ENCODE assay signal across 9 mouse cellular contexts in genomic region chr2:69635807-69636206, GRCm38 (mm10). TPM values are rescaled to one million over a fixed set of nuclear protein-coding genes. Genes with fewer than 3 reads are reported as not detected.
A peak's percentile ranks its signal among the peaks of the same experiment; 100 is the strongest.
DNase-seq lines count a peak whose midpoint lies in the region; ATAC-seq lines count a peak whose summit lies in the region.
"Had no signal": no experiment of that assay in that cellular context is flagged by ENCODE, and none has a peak within 500 bp of the region (broad histone marks: within the 10 kb centered on the region; RNA-seq: fewer than 3 reads in every experiment).

No protein-coding gene starts in this region.

- H3K9ac ChIP-seq in heart, embryonic 12.5 days: no peak overlapping the region
- H3K9ac ChIP-seq: embryonic facial prominence, embryonic 15.5 days had no signal

- H3K4me1 ChIP-seq in heart, embryonic 12.5 days (replicated peaks): no peaks in the 10 kb centered on the region
- H3K4me1 ChIP-seq: embryonic facial prominence, embryonic 15.5 days had no signal

- H3K36me3 ChIP-seq in heart, embryonic 12.5 days: no peaks in the 10 kb centered on the region
- H3K36me3 ChIP-seq: embryonic facial prominence, embryonic 15.5 days had no signal

- whole genome bisulfite sequencing in heart, embryonic 12.5 days: 61% methylated on average over 6 of the region's 6 CpGs

- no peak for ATAC-seq in heart, embryonic 12.5 days (ENCODE audit: insufficient number of reproducible peaks, low FRiP score)
- peak; percentile 71; the same call in 1 of the 2 replicates for ATAC-seq in erythroblast, adult 5-6 weeks (replicated peaks; ENCODE audit: low FRiP score, poor library complexity, severe bottlenecking)

- H3K4me2 ChIP-seq in heart, embryonic 12.5 days: no peak overlapping the region

- 0 out of 2 replicates have a peak, but pooled peaks cover 7% of the 10 kb centered on the region for H3K27me3 ChIP-seq in heart, embryonic 12.5 days (replicated peaks)

- H3K27ac ChIP-seq in heart, embryonic 12.5 days (ENCODE audit: poor library complexity, severe bottlenecking): no peak overlapping the region
- H3K27ac ChIP-seq: embryonic facial prominence, embryonic 15.5 days had no signal

- H3K9me3 ChIP-seq in heart, embryonic 12.5 days (replicated peaks): peaks cover 2% of the 10 kb centered on the region
- H3K9me3 ChIP-seq: embryonic facial prominence, embryonic 15.5 days had no signal

- DNase-seq in heart, adult 11 months: peak; percentile 88
- DNase-seq in A20 (ENCODE audit: low read depth, low spot score) (peak; percentile 82), R1 (ENCODE audit: low read depth, low spot score) (peak; percentile 83), liver (peak; percentile 70)
- peak; percentile 58 to 69 for DNase-seq in natural killer cell, adult 2 months (ENCODE audit: low spot score in 2 of 2)
- DNase-seq in ovary, postnatal 10 days (ENCODE audit: low spot score): no peak

- no peak overlapping the region for H3K4me3 ChIP-seq in heart, embryonic 12.5 days

RNA-seq across cellular contexts. Expression of gene Bbs5, which starts 11.2 kb away (rescaled TPM):
- 13.1 and 16.8 TPM in 2 replicates for polyA plus RNA-seq in heart, embryonic 12.5 days (2016; fragmentation: Nextera tagmentation; extraction: Ambion mirVana)
- total RNA-seq in erythroblast, adult 5-6 weeks (2015; ENCODE audit: low replicate concordance): not detected in 2 replicates
- not detected in 2 replicates for total RNA-seq in erythroblast, adult 5-6 weeks (2017; ENCODE audit: low replicate concordance)

RNA-seq across cellular contexts. Expression of gene Klhl41, which starts 34.1 kb away (rescaled TPM):
- 16.6 and 17.3 TPM in 2 replicates for polyA plus RNA-seq in heart, embryonic 12.5 days (2016; fragmentation: Nextera tagmentation; extraction: Ambion mirVana)
- 1.3 TPM in 1 of 2 replicates, not detected in the other for total RNA-seq in erythroblast, adult 5-6 weeks (2015; ENCODE audit: low replicate concordance)
- not detected in 2 replicates for total RNA-seq in erythroblast, adult 5-6 weeks (2017; ENCODE audit: low replicate concordance)

RNA-seq across cellular contexts. Expression of gene Lrp2, which starts 49.9 kb away (rescaled TPM):
- 0.74 and 0.78 TPM in 2 replicates for polyA plus RNA-seq in heart, embryonic 12.5 days (2016; fragmentation: Nextera tagmentation; extraction: Ambion mirVana)
- total RNA-seq in erythroblast, adult 5-6 weeks (2015; ENCODE audit: low replicate concordance): not detected in 2 replicates
- total RNA-seq in erythroblast, adult 5-6 weeks (2017; ENCODE audit: low replicate concordance): not detected in 2 replicates
